Mouse (Mus musculus) kidney, embryonic 16.5 days (tissue): ENCODE measurements around the gene Gm11992. TPM values are rescaled to one million over a fixed set of nuclear protein-coding genes. Genes with fewer than 3 reads are reported as not detected.

Experiments
- ATAC-seq: fragments of 200-750 bp; cut with Nextera tagmentation; 2 replicates; pipeline ENCODE4 v1.8.0; 2017; ENCODE audit warnings: moderate TSS enrichment; ENCODE audit not compliant: low FRiP score, low TSS enrichment
- H3K27ac ChIP-seq: fragments of 300-500 bp; sonication (generic); 2 replicates; pipeline ENCODE4 v1.5.1; 2014; ENCODE audit warnings: low read length
- H3K27me3 ChIP-seq: fragments of 300-500 bp; sonication (generic); 2 replicates; pipeline ENCODE4 v1.6.1; 2014; ENCODE audit warnings: low read length, control low read depth, mixed read lengths; ENCODE audit not compliant: insufficient read depth
- H3K36me3 ChIP-seq: fragments of 300-500 bp; sonication (generic); 2 replicates; pipeline ENCODE4 v1.6.1; 2014; ENCODE audit warnings: low read length, control low read depth, mixed read lengths; ENCODE audit not compliant: insufficient read depth
- H3K4me1 ChIP-seq: fragments of 300-500 bp; sonication (generic); 2 replicates; pipeline ENCODE4 v1.6.1; 2014; ENCODE audit warnings: low read length, control low read depth, mixed read lengths; ENCODE audit not compliant: insufficient read depth
- H3K4me2 ChIP-seq: fragments of 300-500 bp; sonication (generic); replicated peaks from 2 replicates; pipeline ENCODE4 v1.6.1; 2014; ENCODE audit warnings: low read depth, low read length
- H3K4me3 ChIP-seq: fragments of 300-500 bp; sonication (generic); 2 replicates; pipeline ENCODE4 v1.5.1; 2014; ENCODE audit warnings: mild to moderate bottlenecking, low read length
- H3K9ac ChIP-seq: fragments of 300-500 bp; sonication (generic); replicated peaks from 2 replicates; pipeline ENCODE4 v1.6.1; 2014; ENCODE audit warnings: low read length
- H3K9me3 ChIP-seq: fragments of 300-500 bp; sonication (generic); 2 replicates; pipeline ENCODE4 v1.6.1; 2016; ENCODE audit warnings: low read length, control low read depth
- WGBS: fragments of 180-500 bp; shearing (Covaris S2); extraction: QIAGEN DNeasy Blood & Tissue Kit; methylation state at CpG from one replicate; pipeline ENCODE4 v1.1.7; 2014; 5-methylcytosine and 5-hydroxymethylcytosine counted together
- polyA plus RNA-seq: library from polyadenylated mRNA; unstranded; fragments of >200 nt; fragmentation: Nextera tagmentation; extraction: Ambion mirVana; gene quantifications from 2 replicates; pipeline ENCODE4 v1.2.1, GENCODE M21; 2015

The Gm11992 gene
- polyA plus RNA-seq, 1 experiment from 2014 or later: 6.1 TPM

DNA sequence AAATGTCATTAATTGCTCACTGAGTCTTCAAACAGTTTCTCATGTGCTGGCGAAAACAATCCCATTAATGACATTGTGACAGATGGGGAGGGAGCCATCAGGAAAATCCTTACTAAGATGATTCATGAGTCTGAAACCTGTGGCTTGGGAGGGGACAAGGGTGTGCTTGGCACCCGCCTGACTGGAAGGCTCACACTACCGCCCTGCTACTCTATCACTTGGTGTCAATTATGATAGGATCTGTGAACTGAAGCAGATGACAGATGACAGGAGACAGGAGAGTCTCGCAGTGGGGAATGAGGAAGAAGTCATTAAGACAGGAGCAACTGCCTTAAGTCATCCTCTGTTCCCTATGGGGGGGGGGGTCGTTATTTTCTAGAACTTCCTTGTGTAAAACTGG is 12.1 kb downstream of the Gm11992 start:
- Histone ChIP-seq H3K9ac (no peak overlapping the region), H3K4me3 (no peak overlapping the region), H3K4me1 (no peaks in the 10 kb centered on the region), H3K27ac (no peak overlapping the region), H3K9me3 (no peaks in the 10 kb centered on the region), H3K36me3 (no peaks in the 10 kb centered on the region), H3K4me2 (no peak overlapping the region), H3K27me3 (no peaks in the 10 kb centered on the region)
- ATAC-seq: no peak
- 54% methylated on average over 5 of the region's 5 CpGs for WGBS

DNA sequence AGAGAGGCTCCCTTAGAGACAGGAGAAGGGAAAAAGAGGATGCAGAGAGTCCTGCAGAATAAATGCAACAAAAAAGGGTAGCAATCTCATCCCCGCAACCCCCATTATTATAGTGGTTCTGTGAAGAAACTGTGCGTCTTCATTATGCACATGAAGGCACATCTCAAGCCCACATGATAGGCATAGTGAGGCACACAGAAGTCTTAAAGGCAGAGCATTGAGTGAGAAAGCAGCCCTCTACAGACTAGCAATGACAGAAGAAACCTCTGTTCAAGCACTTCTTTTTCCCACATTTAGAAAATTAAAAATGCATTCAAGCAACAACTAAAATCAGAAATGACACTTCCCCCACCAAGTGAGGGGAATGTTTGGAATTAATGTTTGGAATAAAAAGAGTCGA is 28.1 kb downstream of the Gm11992 start:
- Histone ChIP-seq H3K36me3 (no peaks in the 10 kb centered on the region), H3K9ac (no peak overlapping the region), H3K4me2 (no peak overlapping the region), H3K27me3 (no peaks in the 10 kb centered on the region), H3K9me3 (no peaks in the 10 kb centered on the region), H3K4me3 (no peak overlapping the region), H3K27ac (no peak overlapping the region), H3K4me1 (no peaks in the 10 kb centered on the region)
- WGBS: 96% methylated on average over 3 of the region's 3 CpGs
- no peak for ATAC-seq

DNA sequence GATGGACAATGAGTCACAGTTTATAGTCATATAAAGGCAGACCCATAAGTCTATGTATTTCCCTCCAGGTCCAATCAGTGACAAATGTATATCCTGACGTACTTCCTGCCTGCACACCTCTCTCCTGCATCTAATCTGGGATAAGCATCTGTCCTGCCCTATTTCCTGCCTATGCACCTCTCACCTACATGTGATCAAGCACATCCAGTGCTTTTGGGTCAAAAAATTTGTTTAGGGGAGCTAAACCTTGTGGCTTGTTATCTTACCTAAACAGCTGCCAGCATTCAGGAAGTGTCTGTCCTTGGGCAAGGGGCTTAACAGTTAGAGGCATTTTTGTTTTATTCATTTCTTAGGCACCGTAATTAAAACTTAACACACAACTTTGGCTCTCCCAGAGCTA is 64.8 kb downstream of the Gm11992 start:
- no peak overlapping the region for H3K27ac ChIP-seq
- peaks cover 41% of the 10 kb centered on the region for H3K27me3 ChIP-seq
- 67% methylated on average over 2 of the region's 2 CpGs for WGBS

DNA sequence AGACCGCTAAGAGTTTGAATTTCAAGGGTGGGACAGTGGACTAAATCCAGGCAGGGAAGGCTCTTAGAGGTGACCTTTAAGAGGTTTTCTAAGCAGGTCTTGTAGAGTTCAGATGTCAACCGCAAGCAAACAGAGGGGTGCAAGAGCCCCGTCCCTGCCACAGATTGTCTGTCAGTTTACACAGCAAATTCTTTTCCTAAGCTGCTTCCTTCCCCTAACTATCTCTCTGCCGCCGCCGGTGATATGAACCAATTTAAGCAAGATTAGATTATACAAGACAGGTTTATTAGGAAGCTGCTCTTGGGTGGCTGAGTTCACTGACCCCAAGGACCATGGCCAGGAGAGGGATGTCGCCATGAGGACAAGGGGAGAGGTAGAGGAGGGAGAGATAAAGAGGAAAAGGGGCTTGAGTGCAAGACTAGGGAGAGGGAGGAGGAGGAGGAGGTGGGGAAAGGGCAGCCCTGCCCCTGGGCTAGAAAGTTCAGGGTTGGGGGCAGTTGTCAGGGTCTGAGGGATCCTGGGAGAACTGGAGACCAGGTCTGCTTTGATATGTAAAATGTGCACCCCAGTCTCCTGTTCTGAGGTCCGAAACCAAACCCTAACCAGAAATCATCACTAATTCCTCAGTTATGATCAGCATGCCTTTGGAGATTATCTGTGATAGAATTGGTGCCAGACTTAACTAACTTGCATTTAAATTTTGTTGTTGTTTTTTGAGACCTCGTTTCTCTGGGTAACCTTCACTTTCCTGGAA is 67.2 kb downstream of the Gm11992 start:
- Histone ChIP-seq H3K36me3 (no peaks in the 10 kb centered on the region), H3K4me1 (peaks cover 32% of the 10 kb centered on the region), H3K4me3 (no peak overlapping the region), H3K27ac (no peak overlapping the region), H3K9me3 (no peaks in the 10 kb centered on the region), H3K27me3 (peaks cover 55% of the 10 kb centered on the region), H3K9ac (no peak overlapping the region), H3K4me2 (peak overlapping the region; percentile 43)
- no peak for ATAC-seq
- WGBS: 11% methylated on average over 9 of the region's 9 CpGs

More for the DNA sequence above, 64.8 kb downstream of the Gm11992 start:
- no peak overlapping the region for H3K9ac ChIP-seq
- H3K4me1 ChIP-seq: peaks cover 18% of the 10 kb centered on the region
- H3K4me2 ChIP-seq: no peak overlapping the region
- no peaks in the 10 kb centered on the region for H3K9me3 ChIP-seq
- no peak for ATAC-seq
- H3K36me3 ChIP-seq: no peaks in the 10 kb centered on the region
- no peak overlapping the region for H3K4me3 ChIP-seq

GRCm38 (mm10) chr11:9116121-9116520 is 67.7 kb downstream of the Gm11992 start:
- ATAC-seq: no peak
- Histone ChIP-seq H3K9ac (no peak overlapping the region), H3K27ac (no peak overlapping the region), H3K9me3 (no peaks in the 10 kb centered on the region), H3K4me2 (peak overlapping the region; percentile 43), H3K27me3 (peaks cover 55% of the 10 kb centered on the region), H3K4me3 (0 out of 2 replicates have a peak overlapping the region, but pooled peaks have one; percentile 12), H3K36me3 (no peaks in the 10 kb centered on the region), H3K4me1 (peaks cover 32% of the 10 kb centered on the region)
- WGBS: 2% methylated on average over 10 of the region's 10 CpGs

DNA sequence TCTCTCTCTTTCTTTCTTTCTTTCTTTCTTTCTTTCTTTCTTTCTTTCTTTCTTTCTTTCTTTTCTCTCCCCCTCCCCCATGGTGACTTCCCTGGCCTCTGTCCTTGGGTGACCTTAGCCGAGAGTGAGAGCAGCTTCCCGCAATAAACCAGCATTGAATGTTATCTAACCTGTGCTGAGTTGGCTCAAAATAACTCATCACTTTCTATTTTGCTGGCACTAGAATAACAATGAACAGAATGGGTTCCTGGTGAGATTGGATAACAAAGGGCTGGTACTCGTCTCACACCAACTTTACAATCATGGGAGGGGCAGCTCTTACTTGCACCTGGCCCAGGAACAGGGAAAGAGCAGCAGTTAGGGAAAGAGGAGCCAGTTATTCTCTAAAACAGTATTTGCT is 68.5 kb downstream of the Gm11992 start:
- peak overlapping the region; percentile 77; the same call in 1 of the 2 replicates for H3K4me2 ChIP-seq
- H3K9ac ChIP-seq: no peak overlapping the region
- H3K36me3 ChIP-seq: no peaks in the 10 kb centered on the region
- H3K4me1 ChIP-seq: peaks cover 32% of the 10 kb centered on the region
- no peak overlapping the region for H3K4me3 ChIP-seq
- 5% methylated on average over 3 of the region's 3 CpGs for WGBS
- no peak for ATAC-seq
- H3K27me3 ChIP-seq: peaks cover 55% of the 10 kb centered on the region
- H3K9me3 ChIP-seq: no peaks in the 10 kb centered on the region
- no peak overlapping the region for H3K27ac ChIP-seq

DNA sequence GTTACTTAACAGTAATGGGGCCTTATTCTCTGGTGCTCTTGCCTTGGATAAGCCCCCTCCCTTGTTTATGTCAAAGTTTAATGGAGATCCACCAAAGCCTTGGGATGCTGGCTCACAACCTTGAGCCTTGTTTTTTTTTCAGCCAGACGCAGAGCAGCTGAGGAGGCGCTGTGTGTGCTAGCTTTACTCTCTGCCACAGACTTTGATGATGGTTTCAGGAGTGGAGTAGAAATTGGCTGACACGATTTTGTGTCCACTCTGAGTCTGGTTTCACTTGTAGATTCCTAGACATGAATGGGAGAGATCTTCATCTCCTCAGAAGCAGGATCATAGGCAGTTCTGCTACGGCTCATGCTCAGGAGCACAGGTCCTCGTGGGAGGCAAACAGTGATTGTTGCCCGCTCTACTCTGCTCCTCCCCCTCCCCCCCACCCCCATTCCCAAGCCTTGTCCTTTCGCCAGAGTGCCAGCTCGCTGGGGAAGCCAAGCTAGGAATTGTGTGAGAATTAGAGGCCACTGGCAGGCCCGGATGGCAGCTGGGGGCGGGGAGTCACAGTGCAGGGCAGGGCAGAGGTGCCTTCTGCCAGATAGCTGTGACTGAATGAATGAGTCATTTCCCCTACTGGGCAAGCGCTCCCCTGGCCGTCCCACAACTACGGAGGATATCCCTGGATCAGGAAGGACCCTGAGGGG is 69.1 kb downstream of the Gm11992 start:
- Histone ChIP-seq H3K4me1 (peaks cover 32% of the 10 kb centered on the region), H3K4me3 (peak overlapping the region; percentile 53), H3K4me2 (peak overlapping the region; percentile 77), H3K36me3 (no peaks in the 10 kb centered on the region), H3K27me3 (peaks cover 55% of the 10 kb centered on the region), H3K9ac (peak overlapping the region; percentile 53; the same call in 1 of the 2 replicates), H3K9me3 (no peaks in the 10 kb centered on the region), H3K27ac (no peak overlapping the region)
- WGBS: 1% methylated on average over 13 of the region's 13 CpGs
- peak; percentile 87 for ATAC-seq

DNA sequence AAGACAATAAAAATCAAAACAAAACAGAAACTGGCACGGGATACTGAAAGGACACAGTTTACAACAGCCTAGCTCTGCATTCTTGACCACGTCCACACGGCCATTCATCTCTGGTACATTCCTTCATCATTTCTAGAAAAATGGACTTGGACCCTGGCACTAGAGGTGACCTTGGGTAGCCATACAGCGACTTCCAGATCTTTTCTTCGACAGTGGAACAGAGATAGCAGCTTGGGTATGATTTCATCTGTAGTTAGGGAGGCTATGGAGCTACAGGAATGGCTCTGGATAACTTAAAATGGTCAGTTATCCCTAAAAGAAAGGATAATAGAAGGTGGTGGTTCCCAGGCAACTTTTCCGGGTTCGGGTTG is 69.6 kb downstream of the Gm11992 start, which contains the start of gene Upp1:
Upp1 (plus strand) TSS at position 54 of the 371 bp plus-strand sequence.
- Histone ChIP-seq H3K27ac (0 out of 2 replicates have a peak within 1 kb of the TSS, but pooled peaks have one; percentile 43), H3K9ac (peak within 1 kb of the TSS; percentile 53), H3K4me2 (peak within 1 kb of the TSS; percentile 77), H3K4me1 (peaks cover 32% of the 10 kb centered on the region), H3K9me3 (no peaks in the 10 kb centered on the region), H3K4me3 (peak within 1 kb of the TSS; percentile 53), H3K27me3 (peaks cover 54% of the 10 kb centered on the region), H3K36me3 (no peaks in the 10 kb centered on the region)
- ATAC-seq: no peak
- WGBS: 1% methylated on average over 7 of the region's 7 CpGs

DNA sequence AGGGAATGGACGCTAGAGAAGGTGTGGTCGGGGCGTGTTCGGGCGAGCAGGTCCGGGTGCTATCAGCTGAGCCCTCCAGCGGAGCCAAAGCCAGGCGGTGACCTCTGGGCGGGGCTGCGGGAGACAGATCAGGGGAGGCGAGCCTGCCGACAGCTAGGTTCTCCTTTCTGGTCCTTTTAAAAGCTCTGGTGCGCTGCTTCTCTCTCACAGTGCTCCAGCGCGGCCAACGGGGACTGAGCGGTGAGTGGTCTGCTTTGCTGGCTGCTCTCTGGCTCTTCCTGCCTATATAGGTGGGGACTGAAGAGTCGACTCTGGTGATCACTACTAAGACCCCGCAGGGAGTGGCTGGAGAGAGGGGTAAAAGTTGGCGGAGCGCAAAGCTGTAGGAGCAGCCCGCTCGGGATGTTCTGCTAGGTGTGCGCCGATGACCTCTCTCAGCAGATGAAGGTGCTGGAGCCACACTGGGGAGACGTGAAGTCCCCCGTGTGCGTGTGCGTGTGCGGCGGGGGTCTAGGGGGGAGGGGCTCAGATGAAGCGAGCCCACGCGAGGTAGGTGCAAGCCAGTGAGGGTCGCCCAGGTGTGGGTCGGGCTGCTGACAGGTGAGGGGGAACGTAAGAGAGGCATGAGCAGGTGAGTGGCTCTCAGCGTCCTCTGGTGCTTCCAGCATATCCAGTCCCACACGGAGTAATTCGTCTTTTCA is 70.2 kb downstream of the Gm11992 start:
- ATAC-seq: peak; percentile 71
- Histone ChIP-seq H3K9me3 (no peaks in the 10 kb centered on the region), H3K4me2 (peak overlapping the region; percentile 77), H3K27ac (0 out of 2 replicates have a peak overlapping the region, but pooled peaks have one; percentile 30), H3K27me3 (peaks cover 49% of the 10 kb centered on the region), H3K4me3 (peak overlapping the region; percentile 53), H3K36me3 (no peaks in the 10 kb centered on the region), H3K4me1 (peaks cover 32% of the 10 kb centered on the region), H3K9ac (peak overlapping the region; percentile 53)
- 1% methylated on average over 40 of the region's 40 CpGs for WGBS
